Mouse (Mus musculus) c-Kit-negative CD71-positive TER-119-positive erythroid progenitor cells, embryonic 14.5 days (primary cell): Measurements from ENCODE around the gene Tmem107.
"Not testable (repeated sequence)": the region's sequence is repeated elsewhere in the genome, so short reads cannot be mapped to it uniquely, and the experiment has no call there.

Source experiments
- DNase-seq: peaks from one replicate; pipeline ENCODE4 v3.0.0-alpha.2; 2013; ENCODE audit warnings: low read depth, low spot score

Tmem107 gene

GRCm38 (mm10) chr11:69092386-69092751 lies 21.8 kb downstream of the Tmem107 start:
- DNase-seq, result peak; percentile 77

- no peak for DNase-seq
Measured at GRCm38 (mm10) chr11:69092871-69093270, 22.3 kb downstream of the Tmem107 start.

GRCm38 (mm10) chr11:69093856-69094255 lies 23.2 kb downstream of the Tmem107 start:
- DNase-seq, result not testable (repeated sequence)

- peak; percentile 98 for DNase-seq
Measured at GRCm38 (mm10) chr11:69094697-69095429, 24.3 kb downstream of the Tmem107 start, which contains the start of gene Per1. Per1 (plus strand) TSS chr11:69095217.

GRCm38 (mm10) chr11:69095511-69096231 lies 25.1 kb downstream of the Tmem107 start:
- DNase-seq, result peak; percentile 44

- DNase-seq, result no peak
Measured at GRCm38 (mm10) chr11:69096360-69096986, 25.9 kb downstream of the Tmem107 start.

GRCm38 (mm10) chr11:69096987-69097900 lies 26.6 kb downstream of the Tmem107 start:
- peak; percentile 91 for DNase-seq

- DNase-seq, result no peak
Measured at GRCm38 (mm10) chr11:69098039-69098761, 27.6 kb downstream of the Tmem107 start.

GRCm38 (mm10) chr11:69098762-69099091 lies 28.1 kb downstream of the Tmem107 start:
- peak; percentile 91 for DNase-seq

- no peak for DNase-seq
Measured at GRCm38 (mm10) chr11:69099177-69099914, 28.7 kb downstream of the Tmem107 start.

- DNase-seq, result no peak
Measured at GRCm38 (mm10) chr11:69099915-69100345, 29.3 kb downstream of the Tmem107 start.

GRCm38 (mm10) chr11:69100639-69101360 lies 30.2 kb downstream of the Tmem107 start:
- no peak for DNase-seq

GRCm38 (mm10) chr11:69101604-69102402 lies 31.2 kb downstream of the Tmem107 start:
- DNase-seq, result no peak

- no peak for DNase-seq
Measured at GRCm38 (mm10) chr11:69102403-69102725, 31.8 kb downstream of the Tmem107 start.

GRCm38 (mm10) chr11:69103121-69103520 lies 32.5 kb downstream of the Tmem107 start:
- DNase-seq, result no peak

- DNase-seq, result no peak
Measured at GRCm38 (mm10) chr11:69103531-69104435, 33.2 kb downstream of the Tmem107 start.

GRCm38 (mm10) chr11:69104487-69104886 lies 33.9 kb downstream of the Tmem107 start:
- no peak for DNase-seq

GRCm38 (mm10) chr11:69105227-69105626 lies 34.6 kb downstream of the Tmem107 start:
- DNase-seq, result no peak
